Mouse (Mus musculus): Measurements from ENCODE around the gene Otud7b. TPM values are rescaled to one million over a fixed set of nuclear protein-coding genes. Genes with fewer than 3 reads are reported as not detected.

The Otud7b gene
- polyA plus RNA-seq, 1 experiment from 2014 or later, result 22.3 TPM

Other genes starting within 250 kb of the Otud7b start
- gene Prpf3, start 248.6 kb upstream of the Otud7b start, polyA plus RNA-seq (2015; fragmentation: Nextera tagmentation; extraction: Ambion mirVana), result 44.0 and 44.7 TPM in 2 replicates
- 312 and 324 TPM in 2 replicates for gene Mrps21, start 233.0 kb upstream of the Otud7b start, polyA plus RNA-seq (2015; fragmentation: Nextera tagmentation; extraction: Ambion mirVana)
- 5.3 and 5.6 TPM in 2 replicates for gene Ciart, start 222.3 kb upstream of the Otud7b start, polyA plus RNA-seq (2015; fragmentation: Nextera tagmentation; extraction: Ambion mirVana)
- 25.2 and 26.7 TPM in 2 replicates for gene BC028528, start 212.5 kb upstream of the Otud7b start, polyA plus RNA-seq (2015; fragmentation: Nextera tagmentation; extraction: Ambion mirVana)
- 31.9 and 36.8 TPM in 2 replicates for gene Aph1a, start 210.6 kb upstream of the Otud7b start, polyA plus RNA-seq (2015; fragmentation: Nextera tagmentation; extraction: Ambion mirVana)
- gene Car14, start 199.8 kb upstream of the Otud7b start, polyA plus RNA-seq (2015; fragmentation: Nextera tagmentation; extraction: Ambion mirVana), result 2.8 and 3.0 TPM in 2 replicates
- 159 and 180 TPM in 2 replicates for gene Anp32e, start 175.3 kb upstream of the Otud7b start, polyA plus RNA-seq (2015; fragmentation: Nextera tagmentation; extraction: Ambion mirVana)
- gene Plekho1, start 108.5 kb upstream of the Otud7b start, polyA plus RNA-seq (2015; fragmentation: Nextera tagmentation; extraction: Ambion mirVana), result 30.9 and 33.2 TPM in 2 replicates
- 33.9 and 35.1 TPM in 2 replicates for gene Vps45, start 46.1 kb upstream of the Otud7b start, polyA plus RNA-seq (2015; fragmentation: Nextera tagmentation; extraction: Ambion mirVana)
- gene Mtmr11, start 57.5 kb downstream of the Otud7b start, polyA plus RNA-seq (2015; fragmentation: Nextera tagmentation; extraction: Ambion mirVana), result 13.7 and 15.0 TPM in 2 replicates
- 135 and 139 TPM in 2 replicates for gene Sf3b4, start 67.8 kb downstream of the Otud7b start, polyA plus RNA-seq (2015; fragmentation: Nextera tagmentation; extraction: Ambion mirVana)
- gene Sv2a, start 76.6 kb downstream of the Otud7b start, polyA plus RNA-seq (2015; fragmentation: Nextera tagmentation; extraction: Ambion mirVana), result 5.7 and 6.4 TPM in 2 replicates
- 54.8 and 55.0 TPM in 2 replicates for gene Bola1, start 115.2 kb downstream of the Otud7b start, polyA plus RNA-seq (2015; fragmentation: Nextera tagmentation; extraction: Ambion mirVana)
- gene Hist2h2ab, start 115.3 kb downstream of the Otud7b start, polyA plus RNA-seq (2015; fragmentation: Nextera tagmentation; extraction: Ambion mirVana), result 0.81 TPM in 1 of 2 replicates, not detected in the other
- 11.4 and 14.5 TPM in 2 replicates for gene Hist2h2ac, start 116.4 kb downstream of the Otud7b start, polyA plus RNA-seq (2015; fragmentation: Nextera tagmentation; extraction: Ambion mirVana)
- 8.0 and 8.8 TPM in 2 replicates for gene Hist2h2be, start 116.6 kb downstream of the Otud7b start, polyA plus RNA-seq (2015; fragmentation: Nextera tagmentation; extraction: Ambion mirVana)
- gene Hist2h3c2, start 134.6 kb downstream of the Otud7b start, polyA plus RNA-seq (2015; fragmentation: Nextera tagmentation; extraction: Ambion mirVana), result 5.6 and 8.7 TPM in 2 replicates
- 50.4 and 70.5 TPM in 2 replicates for gene Hist2h2aa2, start 135.7 kb downstream of the Otud7b start, polyA plus RNA-seq (2015; fragmentation: Nextera tagmentation; extraction: Ambion mirVana)
- gene Hist2h2aa1, start 141.0 kb downstream of the Otud7b start, polyA plus RNA-seq (2015; fragmentation: Nextera tagmentation; extraction: Ambion mirVana), result 23.0 and 26.2 TPM in 2 replicates
- gene Hist2h3c1, start 142.2 kb downstream of the Otud7b start, polyA plus RNA-seq (2015; fragmentation: Nextera tagmentation; extraction: Ambion mirVana), result 1.9 and 2.5 TPM in 2 replicates
- 9.7 and 18.1 TPM in 2 replicates for gene Hist2h4, start 158.8 kb downstream of the Otud7b start, polyA plus RNA-seq (2015; fragmentation: Nextera tagmentation; extraction: Ambion mirVana)
- 62.1 and 69.4 TPM in 2 replicates for gene Hist2h3b, start 164.1 kb downstream of the Otud7b start, polyA plus RNA-seq (2015; fragmentation: Nextera tagmentation; extraction: Ambion mirVana)
- 8.2 and 11.2 TPM in 2 replicates for gene Hist2h2bb, start 165.2 kb downstream of the Otud7b start, polyA plus RNA-seq (2015; fragmentation: Nextera tagmentation; extraction: Ambion mirVana)
- gene Fcgr1, start 189.4 kb downstream of the Otud7b start, polyA plus RNA-seq (2015; fragmentation: Nextera tagmentation; extraction: Ambion mirVana), result 3.8 and 4.4 TPM in 2 replicates